Mouse (Mus musculus) midbrain, postnatal 0 days (tissue): ENCODE measurements around the gene Tcp1. TPM values are rescaled to one million over a fixed set of nuclear protein-coding genes. Genes with fewer than 3 reads are reported as not detected.

Experiments used
- ATAC-seq: fragments of 200-750 bp; cut with Nextera tagmentation; 2 replicates; pipeline ENCODE4 v1.8.0; 2017; ENCODE audit warnings: moderate number of reproducible peaks, mild to moderate bottlenecking, moderate TSS enrichment, moderate library complexity; ENCODE audit not compliant: low FRiP score
- DNase-seq: peaks from one replicate; pipeline ENCODE4 v3.0.0-alpha.2; 2015; ENCODE audit warnings: low spot score
- H3K27ac ChIP-seq: fragments of 300-500 bp; sonication (generic); 2 replicates; pipeline ENCODE4 v1.5.1; 2014; ENCODE audit warnings: low read depth, mild to moderate bottlenecking, low read length, mixed read lengths
- H3K27me3 ChIP-seq: fragments of 300-500 bp; sonication (generic); 2 replicates; pipeline ENCODE4 v1.6.1; 2014; ENCODE audit warnings: low read length, control low read depth, mixed read lengths; ENCODE audit not compliant: insufficient read depth
- H3K36me3 ChIP-seq: fragments of 300-500 bp; sonication (generic); 2 replicates; pipeline ENCODE4 v1.6.1; 2014; ENCODE audit warnings: low read length, control low read depth, mixed read lengths; ENCODE audit not compliant: insufficient read depth
- H3K4me1 ChIP-seq: fragments of 300-500 bp; sonication (generic); 2 replicates; pipeline ENCODE4 v1.6.1; 2014; ENCODE audit warnings: mild to moderate bottlenecking, control low read depth, antibody characterized with exemption, low read length, mixed read lengths; ENCODE audit not compliant: insufficient read depth
- H3K4me2 ChIP-seq: fragments of 300-500 bp; sonication (generic); 2 replicates; pipeline ENCODE4 v1.6.1; 2014; ENCODE audit warnings: low read depth, mild to moderate bottlenecking, low read length, mixed read lengths; ENCODE audit not compliant: poor library complexity, severe bottlenecking
- H3K4me3 ChIP-seq: fragments of 300-500 bp; sonication (generic); 2 replicates; pipeline ENCODE4 v1.5.1; 2014; ENCODE audit warnings: low read depth, mild to moderate bottlenecking, low read length, moderate library complexity
- H3K9ac ChIP-seq: fragments of 300-500 bp; sonication (generic); replicated peaks from 2 replicates; pipeline ENCODE4 v1.6.1; 2014; ENCODE audit warnings: mild to moderate bottlenecking, low read length, moderate library complexity, mixed read lengths; ENCODE audit not compliant: poor library complexity, severe bottlenecking
- H3K9me3 ChIP-seq: fragments of 300-500 bp; sonication (generic); 2 replicates; pipeline ENCODE4 v1.6.1; 2016; ENCODE audit warnings: low read length, control low read depth
- CTCF ChIP-seq: IDR thresholded peaks from 2 replicates; pipeline ENCODE4 v1.5.1; 2016; ENCODE audit warnings: antibody characterized with exemption, mild to moderate bottlenecking
- whole genome bisulfite sequencing: fragments of 180-500 bp; shearing (Covaris S2); extraction: QIAGEN DNeasy Blood & Tissue Kit; methylation state at CpG from one replicate; pipeline ENCODE4 v1.1.7; 2014; 5-methylcytosine and 5-hydroxymethylcytosine counted together
- polyA plus RNA-seq: library from polyadenylated mRNA; unstranded; fragments of >200 nt; fragmentation: Nextera tagmentation; extraction: Ambion mirVana; gene quantifications from 2 replicates; pipeline ENCODE4 v1.2.1, GENCODE M21; 2015
- total RNA-seq: library from RNA; depleted of rRNA; stranded (reverse); fragments of >200 nt; gene quantifications from 2 replicates; pipeline ENCODE4 v1.2.3, GENCODE M21; 2014; rRNA removed

The Tcp1 gene
- total and polyA plus RNA-seq, 2 experiments from 2014 or later: 330 to 375 TPM

DNA sequence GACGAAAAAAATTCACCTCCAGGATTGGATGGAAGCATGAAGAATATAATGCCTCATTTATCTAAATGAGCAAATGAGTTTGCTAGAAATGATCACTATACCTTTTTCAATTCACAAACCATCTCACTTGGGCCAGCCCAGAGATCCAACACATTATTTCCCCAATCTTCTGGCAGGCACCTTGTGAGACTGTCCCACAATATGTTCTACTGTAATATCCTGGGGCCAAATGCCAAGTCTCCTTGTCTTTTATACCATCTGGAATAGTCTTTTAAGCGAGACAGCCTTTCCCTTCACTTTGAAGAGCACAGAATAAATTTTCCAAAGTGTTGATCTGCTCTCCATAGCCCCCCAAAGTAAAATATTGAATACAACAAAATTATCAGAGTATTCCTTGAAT lies 58.4 kb downstream of the Tcp1 start:
- Histone ChIP-seq H3K27me3 (no peaks in the 10 kb centered on the region), H3K27ac (no peak overlapping the region), H3K4me3 (no peak overlapping the region), H3K9ac (no peak overlapping the region), H3K36me3 (peaks cover 24% of the 10 kb centered on the region), H3K4me1 (no peaks in the 10 kb centered on the region), H3K9me3 (no peaks in the 10 kb centered on the region), H3K4me2 (no peak overlapping the region)
- no peak for ATAC-seq
- no peak for TF ChIP-seq CTCF
- WGBS: 89% methylated on average over 2 of the region's 2 CpGs
- no peak for DNase-seq

Other genes with a start within 250 kb of the Tcp1 start
- gene Slc22a1, start 239.9 kb upstream of the Tcp1 start, total RNA-seq: not detected in 2 replicates
- gene Slc22a1, start 239.9 kb upstream of the Tcp1 start, polyA plus RNA-seq: not detected in 2 replicates
- 31.7 and 44.2 TPM in 2 replicates for gene Igf2r, start 146.0 kb upstream of the Tcp1 start, total RNA-seq
- 5.0 and 5.4 TPM in 2 replicates for gene Igf2r, start 146.0 kb upstream of the Tcp1 start, polyA plus RNA-seq
- not detected in 2 replicates for gene Mas1, start 47.6 kb upstream of the Tcp1 start, total RNA-seq
- gene Mas1, start 47.6 kb upstream of the Tcp1 start, polyA plus RNA-seq: 0.27 TPM in 1 of 2 replicates, not detected in the other
- gene Mrgprh, start 39.7 kb upstream of the Tcp1 start, total RNA-seq: not detected in 2 replicates
- gene Mrgprh, start 39.7 kb upstream of the Tcp1 start, polyA plus RNA-seq: not detected in 2 replicates
- gene Pnldc1, start 5.5 kb upstream of the Tcp1 start, total RNA-seq: 0.88 and 1.8 TPM in 2 replicates
- 1.1 and 1.3 TPM in 2 replicates for gene Pnldc1, start 5.5 kb upstream of the Tcp1 start, polyA plus RNA-seq
- 34.0 TPM in 2 replicates for gene Mrpl18, start 644 bp downstream of the Tcp1 start, total RNA-seq
- gene Mrpl18, start 644 bp downstream of the Tcp1 start, polyA plus RNA-seq: 111 and 118 TPM in 2 replicates
- gene Acat3, start 24.9 kb downstream of the Tcp1 start, total RNA-seq: 0.52 and 0.82 TPM in 2 replicates
- gene Acat3, start 24.9 kb downstream of the Tcp1 start, polyA plus RNA-seq: 1.5 and 2.0 TPM in 2 replicates
- 181 and 194 TPM in 2 replicates for gene Acat2, start 45.0 kb downstream of the Tcp1 start, total RNA-seq
- 247 and 254 TPM in 2 replicates for gene Acat2, start 45.0 kb downstream of the Tcp1 start, polyA plus RNA-seq
- gene Wtap, start 78.5 kb downstream of the Tcp1 start, total RNA-seq: 82.7 and 88.8 TPM in 2 replicates
- gene Wtap, start 78.5 kb downstream of the Tcp1 start, polyA plus RNA-seq: 134 and 147 TPM in 2 replicates
- 160 and 177 TPM in 2 replicates for gene Sod2, start 91.1 kb downstream of the Tcp1 start, total RNA-seq
- gene Sod2, start 91.1 kb downstream of the Tcp1 start, polyA plus RNA-seq: 121 and 128 TPM in 2 replicates
- gene Gpr31b, start 136.6 kb downstream of the Tcp1 start, total RNA-seq: 0.80 and 1.0 TPM in 2 replicates
- not detected in 2 replicates for gene Gpr31b, start 136.6 kb downstream of the Tcp1 start, polyA plus RNA-seq
- 0.11 and 0.38 TPM in 2 replicates for gene Tcp10b, start 145.4 kb downstream of the Tcp1 start, total RNA-seq
- gene Tcp10b, start 145.4 kb downstream of the Tcp1 start, polyA plus RNA-seq: 0.20 and 0.56 TPM in 2 replicates
- gene Unc93a, start 216.1 kb downstream of the Tcp1 start, total RNA-seq: 0.14 TPM in 1 of 2 replicates, not detected in the other
- gene Unc93a, start 216.1 kb downstream of the Tcp1 start, polyA plus RNA-seq: 0.05 and 0.17 TPM in 2 replicates